Mouse (Mus musculus) CD4-positive, CD25-positive, alpha-beta regulatory T cell, adult 4 months (primary cell): ENCODE results near the gene Helz2. TPM values are rescaled to one million over a fixed set of nuclear protein-coding genes. Genes with fewer than 3 reads are reported as not detected.
"Not testable (repeated sequence)": the region's sequence is repeated elsewhere in the genome, so short reads cannot be mapped to it uniquely, and the experiment has no call there.

ENCODE experiments used
- ATAC-seq: one replicate; pipeline ENCODE4 v1.8.0; 2017
- polyA plus RNA-seq, 2 experiments: library from polyadenylated mRNA; unstranded; fragments of 100-300 nt; shearing (Covaris generic); gene quantifications; one replicate each; pipeline ENCODE4 v1.2.1; 2017

Helz2 gene
- polyA plus RNA-seq, 2 experiments from 2014 or later, result 19.7 to 25.9 TPM

- not testable (repeated sequence) for ATAC-seq
These were observed 50.4 kb downstream of the Helz2 start for GRCm38 (mm10) chr2:181191385-181191784.

GRCm38 (mm10) chr2:181189321-181189720 is 52.5 kb downstream of the Helz2 start:
- ATAC-seq, result no peak

GRCm38 (mm10) chr2:181188681-181189080 is 53.1 kb downstream of the Helz2 start:
- ATAC-seq, result no peak

GRCm38 (mm10) chr2:181187121-181188000 is 54.5 kb downstream of the Helz2 start, which contains the start of gene Ppdpf:
Gene Ppdpf, plus strand, starts transcription at chr2:181187247.
- ATAC-seq, result peak; percentile 92

- ATAC-seq, result peak; percentile 74
These were observed 55.2 kb downstream of the Helz2 start for GRCm38 (mm10) chr2:181186635-181187034.

- no peak for ATAC-seq
These were observed 60.9 kb downstream of the Helz2 start for GRCm38 (mm10) chr2:181180898-181181297.

GRCm38 (mm10) chr2:181178471-181178870 is 63.4 kb downstream of the Helz2 start:
- ATAC-seq, result no peak

GRCm38 (mm10) chr2:181178015-181178414 is 63.8 kb downstream of the Helz2 start:
- ATAC-seq, result no peak

Other genes starting within 250 kb of the Helz2 start
- gene Chrna4, start 198.5 kb downstream of the Helz2 start, polyA plus RNA-seq, result not detected
- gene Kcnq2, start 106.7 kb downstream of the Helz2 start, polyA plus RNA-seq, result not detected
- gene Eef1a2, start 85.0 kb downstream of the Helz2 start, polyA plus RNA-seq, result not detected
- gene Ppdpf, start 54.8 kb downstream of the Helz2 start, polyA plus RNA-seq, result 100 to 1,000 TPM; 138 to 145 TPM
- gene Ptk6, start 39.2 kb downstream of the Helz2 start, polyA plus RNA-seq, result under 1 TPM in 1 of 2 experiments, not detected in 1; 0.08 TPM
- under 1 TPM; 0.42 to 0.70 TPM for gene Srms, start 28.8 kb downstream of the Helz2 start, polyA plus RNA-seq
- 1 to 10 TPM in 1 of 2 experiments, not detected in 1; 1.3 TPM for gene Fndc11, start 22.0 kb downstream of the Helz2 start, polyA plus RNA-seq
- 1 to 10 TPM; 9.5 to 9.7 TPM for gene Gmeb2, start 46.0 kb upstream of the Helz2 start, polyA plus RNA-seq
- not detected for gene Stmn3, start 72.5 kb upstream of the Helz2 start, polyA plus RNA-seq
- gene Rtel1, start 77.7 kb upstream of the Helz2 start, polyA plus RNA-seq, result 10 to 100 TPM; 42.4 to 44.3 TPM
- 10 to 100 TPM; 16.4 to 23.4 TPM for gene Zgpat, start 122.9 kb upstream of the Helz2 start, polyA plus RNA-seq
- gene Arfrp1, start 123.4 kb upstream of the Helz2 start, polyA plus RNA-seq, result 10 to 100 TPM; 67.6 to 76.2 TPM
- gene Lime1, start 138.1 kb upstream of the Helz2 start, polyA plus RNA-seq, result 100 to 1,000 TPM; 302 to 371 TPM
- gene Zbtb46, start 217.4 kb upstream of the Helz2 start, polyA plus RNA-seq, result 1 to 10 TPM; 3.4 to 4.3 TPM